Mouse (Mus musculus): ENCODE results near the gene Immt. TPM values are rescaled to one million over a fixed set of nuclear protein-coding genes. Genes with fewer than 3 reads are reported as not detected.
"Not testable (repeated sequence)": the region's sequence is repeated elsewhere in the genome, so short reads cannot be mapped to it uniquely, and the experiment has no call there.

The Immt gene
- total RNA-seq, 2 experiments from 2014 or later = 137 to 141 TPM

- intact Hi-C loops (cut with DNase I) = no loop called here
- DNase-seq (ENCODE audit: low spot score in 2 of 2) = no peak
Observed at GRCm38 (mm10) chr6:71836811-71837210, 5.7 kb downstream of the Immt start.

GRCm38 (mm10) chr6:71839815-71840214 lies 8.7 kb downstream of the Immt start:
- intact Hi-C loops (cut with DNase I) = no loop called here
- no peak for DNase-seq (ENCODE audit: low spot score in 2 of 2)

GRCm38 (mm10) chr6:71840597-71841290 lies 9.6 kb downstream of the Immt start:
- DNase-seq (ENCODE audit: low spot score in 2 of 2) = no peak
- intact Hi-C loops (cut with DNase I) = no loop called here

DNA sequence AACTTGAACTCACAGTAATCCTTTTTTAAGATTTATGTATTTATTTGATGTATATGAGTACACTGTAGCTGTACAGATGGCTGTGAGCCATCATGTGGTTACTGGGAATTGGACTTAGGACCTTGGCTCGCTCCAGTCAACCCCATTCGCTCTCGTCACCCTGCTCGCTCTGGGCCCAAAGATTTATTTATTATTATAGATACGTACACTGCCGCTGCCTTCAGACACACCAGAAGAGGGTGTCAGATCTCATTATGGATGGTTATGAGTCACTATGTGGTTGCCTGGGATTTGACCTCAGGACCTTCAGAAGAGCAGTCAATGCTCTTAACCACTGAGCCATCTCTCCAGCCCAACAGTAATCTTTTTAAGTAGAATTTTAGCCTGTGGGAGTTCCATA lies 15.8 kb downstream of the Immt start:
- DNase-seq (ENCODE audit: low spot score in 2 of 2); intact Hi-C loops (cut with DNase I): not testable (repeated sequence)

- intact Hi-C loops (cut with DNase I) = no loop called here
- DNase-seq (ENCODE audit: low spot score in 2 of 2) = no peak
Observed at GRCm38 (mm10) chr6:71867751-71868150, 36.6 kb downstream of the Immt start.

GRCm38 (mm10) chr6:71868809-71869208 lies 37.7 kb downstream of the Immt start:
- intact Hi-C loops (cut with DNase I) = no loop called here
- DNase-seq (ENCODE audit: low spot score in 2 of 2) = no peak

- intact Hi-C loops (cut with DNase I) = no loop called here
- no peak for DNase-seq (ENCODE audit: low spot score in 2 of 2)
Observed at GRCm38 (mm10) chr6:71871396-71871795, 40.3 kb downstream of the Immt start.

- no peak for DNase-seq (ENCODE audit: low spot score in 2 of 2)
- intact Hi-C loops (cut with DNase I) = no loop called here
Observed at GRCm38 (mm10) chr6:71877965-71878760, 47.0 kb downstream of the Immt start.

GRCm38 (mm10) chr6:71893263-71893662 lies 62.1 kb downstream of the Immt start:
- intact Hi-C loops (cut with DNase I) = no loop called here
- no peak for DNase-seq (ENCODE audit: low spot score in 2 of 2)

GRCm38 (mm10) chr6:71907702-71908235 lies 76.6 kb downstream of the Immt start:
- intact Hi-C loops (cut with DNase I) = loop anchor here (10.0 kb wide), 1 partner anchor 437 kb away; the partner anchor contains the start of genes 0610030E20Rik and Usp39

DNA sequence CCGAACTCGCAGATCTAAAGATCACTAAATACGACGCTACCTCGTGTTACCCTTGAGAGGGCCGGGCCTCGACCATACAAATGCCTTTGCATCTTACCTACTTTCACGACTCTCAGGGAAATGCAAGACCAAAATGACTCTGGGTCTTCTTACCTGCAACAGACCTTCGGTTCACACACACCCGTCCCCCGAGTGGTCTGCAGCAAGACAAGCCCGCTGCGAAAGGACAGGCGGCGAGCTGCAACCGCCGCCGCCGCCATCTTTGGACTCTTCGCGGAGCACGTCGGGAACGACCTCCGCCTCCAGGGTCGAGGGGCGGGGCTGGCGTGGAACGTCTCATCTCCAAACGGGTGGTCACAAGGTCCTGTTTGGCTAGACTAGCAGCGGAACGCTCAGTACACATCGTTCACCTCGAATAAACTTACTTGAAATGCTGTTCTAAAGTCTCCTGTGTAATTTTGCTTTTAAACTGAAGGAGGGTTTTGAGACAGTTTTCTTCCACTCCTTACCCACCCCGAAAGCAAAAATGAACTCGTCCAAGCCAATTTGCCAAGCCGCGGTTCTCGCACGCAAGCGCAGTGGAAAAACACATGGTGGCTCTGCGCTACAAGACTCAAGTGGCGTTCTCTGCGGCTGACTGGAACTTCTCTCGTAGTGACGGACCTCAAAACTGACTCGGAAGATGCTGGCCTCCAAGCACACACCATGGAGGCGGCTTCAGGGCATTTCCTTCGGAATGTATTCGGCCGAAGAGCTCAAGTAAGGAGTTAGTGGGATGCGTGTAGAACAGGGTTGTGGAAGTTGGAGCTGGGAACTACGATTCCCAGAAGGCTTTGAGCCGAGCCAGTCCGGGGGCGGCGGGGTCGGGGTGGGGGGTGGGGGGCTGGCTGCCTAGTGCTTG lies 77.6 kb downstream of the Immt start, which contains the start of the genes Ptcd3 and Polr1a:
Gene Ptcd3 (minus strand): TSS at position 270 of the 901 bp plus-strand sequence.
Gene Polr1a (plus strand): TSS at position 573 of the 901 bp plus-strand sequence.
- DNase-seq (ENCODE audit: low spot score in 2 of 2) = peak; percentile 93 to 94
- intact Hi-C loops (cut with DNase I) = loop anchor here (10.0 kb wide), 1 partner anchor 436 kb away; the partner anchor contains the start of genes 0610030E20Rik and Usp39

More at GRCm38 (mm10) chr6:71907702-71908235, 76.6 kb downstream of the Immt start:
- no peak for DNase-seq (ENCODE audit: low spot score in 2 of 2)

DNA sequence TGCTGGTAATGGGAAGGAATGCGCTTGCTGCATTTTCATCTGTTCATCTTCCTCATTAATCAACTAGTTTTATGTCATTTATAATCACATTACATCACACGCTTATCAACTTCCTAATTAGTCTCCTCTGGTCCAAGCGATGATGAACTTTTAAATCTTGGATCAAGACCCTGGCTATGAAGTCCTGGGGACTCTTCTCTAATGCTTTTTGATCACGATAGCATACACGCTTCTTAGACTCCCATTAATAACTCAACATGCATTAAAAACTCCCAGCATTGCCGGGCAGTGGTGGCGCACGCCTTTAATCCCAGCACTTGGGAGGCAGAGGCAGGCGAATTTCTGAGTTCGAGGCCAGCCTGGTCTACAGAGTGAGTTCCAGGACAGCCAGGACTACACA lies 78.3 kb downstream of the Immt start:
- DNase-seq (ENCODE audit: low spot score in 2 of 2) = no peak
- intact Hi-C loops (cut with DNase I) = loop anchor here (10.0 kb wide), 1 partner anchor 435 kb away; the partner anchor contains the start of genes 0610030E20Rik and Usp39

- intact Hi-C loops (cut with DNase I) = loop anchor here (10.0 kb wide), 1 partner anchor 435 kb away; the partner anchor contains the start of genes 0610030E20Rik and Usp39
- DNase-seq (ENCODE audit: low spot score in 2 of 2) = no peak
Observed at GRCm38 (mm10) chr6:71909840-71910239, 78.7 kb downstream of the Immt start.

DNA sequence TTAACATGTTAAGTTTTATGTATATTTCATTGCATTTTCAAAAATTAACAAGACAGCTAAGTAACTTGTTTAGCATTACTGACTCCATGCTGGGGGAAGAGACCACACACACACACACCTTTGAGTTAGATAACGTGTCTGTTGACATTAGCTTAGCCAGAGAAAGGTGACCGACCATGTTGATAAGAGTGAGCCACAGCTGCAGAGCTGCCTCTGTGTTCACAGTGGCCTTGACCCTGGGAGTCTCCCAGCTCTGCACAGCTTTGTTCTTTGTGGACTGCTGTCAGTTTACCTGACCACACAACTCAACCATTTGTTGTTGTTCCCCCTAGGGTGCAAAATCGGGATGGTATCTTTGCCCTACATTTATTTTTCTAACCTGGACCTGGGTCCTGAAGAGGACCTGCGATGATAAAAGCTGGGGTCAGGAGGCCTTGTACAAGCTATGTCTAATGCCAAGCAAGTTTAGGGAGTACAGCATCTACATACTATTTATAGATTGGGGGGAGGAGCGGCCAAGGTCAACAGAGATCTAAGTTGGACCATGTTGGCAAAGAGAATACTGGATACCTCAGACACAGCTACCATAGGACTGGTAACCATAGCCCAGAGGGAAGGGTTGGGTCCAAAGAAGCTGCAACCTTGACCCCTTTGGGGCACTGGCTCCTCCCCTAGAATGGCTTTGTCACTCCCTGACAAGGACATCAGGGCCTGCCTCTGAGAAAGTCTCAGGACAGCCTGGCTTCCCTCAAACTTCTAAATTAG lies 80.7 kb downstream of the Immt start:
- DNase-seq (ENCODE audit: low spot score in 2 of 2) = no peak
- intact Hi-C loops (cut with DNase I) = no loop called here

DNA sequence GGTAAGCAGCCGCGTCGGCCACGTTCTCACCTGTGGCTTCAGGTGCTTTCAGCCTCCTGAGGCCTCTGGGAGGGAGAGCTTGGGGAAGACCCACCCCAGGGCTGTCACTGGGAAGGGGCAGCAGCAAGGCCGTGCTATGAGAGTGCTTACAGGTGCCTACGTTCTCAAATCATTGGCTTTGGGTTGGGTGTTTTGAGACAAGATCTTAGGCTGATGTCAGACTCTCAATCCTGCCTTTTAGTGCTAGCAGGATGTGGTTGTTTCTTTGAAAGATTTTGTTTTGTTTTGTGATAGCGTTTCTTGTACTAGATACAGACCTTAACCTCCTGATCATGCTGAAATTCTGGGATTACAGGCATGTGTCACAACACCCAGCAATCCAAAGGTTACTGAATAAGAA lies 89.6 kb downstream of the Immt start:
- intact Hi-C loops (cut with DNase I) = no loop called here
- no peak for DNase-seq (ENCODE audit: low spot score in 2 of 2)

DNA sequence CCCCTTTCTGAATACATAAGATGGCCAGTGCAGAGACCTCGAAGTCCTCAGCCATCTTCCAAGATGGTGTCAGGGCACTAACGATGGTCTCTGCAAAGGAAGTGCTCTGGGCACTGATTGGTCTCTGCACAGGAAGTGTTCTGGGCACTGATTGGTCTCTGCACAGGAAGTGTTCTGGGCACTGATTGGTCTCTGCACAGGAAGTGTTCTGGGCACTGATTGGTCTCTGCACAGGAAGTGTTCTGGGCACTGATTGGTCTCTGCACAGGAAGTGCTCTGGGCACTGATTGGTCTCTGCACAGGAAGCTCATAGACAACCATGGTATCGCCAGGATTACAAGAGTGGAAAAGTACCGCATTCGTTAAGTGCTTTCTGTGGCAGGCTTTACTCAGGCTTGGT lies 94.1 kb downstream of the Immt start:
- intact Hi-C loops (cut with DNase I); DNase-seq (ENCODE audit: low spot score in 2 of 2): not testable (repeated sequence)
